Mouse (Mus musculus) MEL (cell line): Measurements from ENCODE around the gene Frmd4b.

Experiments used
- CHD1 ChIP-seq: IDR thresholded peaks from 2 replicates; pipeline ENCODE4 v1.6.1; 2012; ENCODE audit warnings: low read depth, mild to moderate bottlenecking, inconsistent platforms, low read length, improper control_type of control experiment
- CTCF ChIP-seq, 3 experiments: IDR thresholded peaks in 2 of 3; conservative IDR thresholded peaks in 1 of 3; 2 replicates each; pipeline ENCODE4 v1.5.1; 2011 to 2012; ENCODE audit warnings: low read length in 3 of 3, low read depth in 2 of 3, mild to moderate bottlenecking in 2 of 3, improper control_type of control experiment in 1 of 3, inconsistent platforms in 1 of 3, mixed read lengths in 1 of 3, moderate library complexity in 1 of 3; ENCODE audit not compliant: control insufficient read depth in 1 of 3, insufficient read depth in 1 of 3, poor library complexity in 1 of 3, severe bottlenecking in 1 of 3
- EP300 ChIP-seq, 2 experiments: IDR thresholded peaks; 2 replicates each; pipeline ENCODE4 v1.6.1; 2011; ENCODE audit warnings: improper control_type of control experiment in 2 of 2, low read length in 2 of 2, low read depth in 1 of 2, mild to moderate bottlenecking in 1 of 2
- HCFC1 ChIP-seq: IDR thresholded peaks from 2 replicates; pipeline ENCODE4 v1.6.1; 2012; ENCODE audit warnings: low read depth, mild to moderate bottlenecking, inconsistent platforms, low read length, improper control_type of control experiment, moderate library complexity
- MAX ChIP-seq: IDR thresholded peaks from 2 replicates; pipeline ENCODE4 v1.6.1; 2011; ENCODE audit warnings: low read length, improper control_type of control experiment
- POLR2A ChIP-seq, 2 experiments: IDR thresholded peaks; 2 replicates each; pipeline ENCODE4 v1.6.1; 2011 to 2012; ENCODE audit warnings: low read length in 2 of 2, mild to moderate bottlenecking in 2 of 2, control low read depth in 1 of 2, improper control_type of control experiment in 1 of 2, low read depth in 1 of 2, moderate library complexity in 1 of 2; ENCODE audit not compliant: control insufficient read depth in 1 of 2, insufficient read depth in 1 of 2, poor library complexity in 1 of 2
- USF2 ChIP-seq, 2 experiments: IDR thresholded peaks; 2 replicates each; pipeline ENCODE4 v1.6.1; 2011 to 2012; ENCODE audit warnings: improper control_type of control experiment in 2 of 2, low read length in 2 of 2, borderline replicate concordance in 1 of 2, inconsistent platforms in 1 of 2, low read depth in 1 of 2, mild to moderate bottlenecking in 1 of 2; ENCODE audit not compliant: insufficient read depth in 1 of 2

- TF ChIP-seq POLR2A (IDR thresholded peaks at IDR 0.05; ENCODE audit: control insufficient read depth in 1 of 2, insufficient read depth in 1 of 2, low read depth in 1 of 2, low read length in 2 of 2, poor library complexity in 1 of 2) = no peak
- TF ChIP-seq CHD1 = no peak
- TF ChIP-seq CTCF (IDR thresholded peaks at IDR 0.05 in 2 of 3, conservative IDR thresholded peaks at IDR 0.05 in 1 of 3; ENCODE audit: control insufficient read depth in 1 of 3, insufficient read depth in 1 of 3, low read depth in 2 of 3, low read length in 3 of 3, poor library complexity in 1 of 3, severe bottlenecking in 1 of 3) = no peak
- no peak for TF ChIP-seq MAX
- TF ChIP-seq USF2 (IDR thresholded peaks at IDR 0.05; ENCODE audit: borderline replicate concordance in 1 of 2, insufficient read depth in 1 of 2, low read depth in 1 of 2, low read length in 2 of 2) = no peak
- no peak for TF ChIP-seq EP300 (IDR thresholded peaks at IDR 0.05; ENCODE audit: low read depth in 1 of 2, low read length in 2 of 2)
- no peak for TF ChIP-seq HCFC1
These were observed 160.1 kb downstream of the Frmd4b start for GRCm38 (mm10) chr6:97457210-97457609.
